Mouse (Mus musculus): ENCODE measurements at regions not wholly inside any gene's neighbourhood (a gene's known extent, or its start where the extent isn't known, plus 50 kb on each side); places are given as distances from the start of the nearest gene placed in this dataset.

GRCm38 (mm10) chr17:84895526-84895925 lies 61.0 kb upstream of the Ppm1b start:
- Histone ChIP-seq H3K4me3 (no peak overlapping the region), H3K27ac (no peak overlapping the region), H3K9me3 (replicated peaks) (no peaks in the 10 kb centered on the region), H3K36me3 (no peaks in the 10 kb centered on the region), H3K27me3 (ENCODE audit: low read depth, poor library complexity, severe bottlenecking) (no peaks in the 10 kb centered on the region), H3K4me1 (no peaks in the 10 kb centered on the region)
- DNase-seq (ENCODE audit: low spot score) = no peak
- 89% methylated on average over 3 of the region's 3 CpGs for WGBS

GRCm38 (mm10) chr17:84896572-84896971 lies 60.0 kb upstream of the Ppm1b start:
- 92% methylated on average over 5 of the region's 5 CpGs for WGBS
- no peak overlapping the region for H3K27ac ChIP-seq
- no peaks in the 10 kb centered on the region for H3K9me3 ChIP-seq (replicated peaks)
- no peaks in the 10 kb centered on the region for H3K4me1 ChIP-seq
- H3K36me3 ChIP-seq = no peaks in the 10 kb centered on the region
- no peaks in the 10 kb centered on the region for H3K27me3 ChIP-seq (ENCODE audit: low read depth, poor library complexity, severe bottlenecking)
- no peak for DNase-seq (ENCODE audit: low spot score)
- H3K4me3 ChIP-seq = no peak overlapping the region

GRCm38 (mm10) chr17:84898407-84898806 lies 58.1 kb upstream of the Ppm1b start:
- H3K4me3 ChIP-seq = no peak overlapping the region
- no peak for DNase-seq (ENCODE audit: low spot score)

GRCm38 (mm10) chr17:84903625-84904337 lies 52.8 kb upstream of the Ppm1b start:
- no peaks in the 10 kb centered on the region for H3K9me3 ChIP-seq (replicated peaks)
- no peak for DNase-seq (ENCODE audit: low spot score)
- no peaks in the 10 kb centered on the region for H3K4me1 ChIP-seq
- no peaks in the 10 kb centered on the region for H3K36me3 ChIP-seq
- H3K27ac ChIP-seq = no peak overlapping the region
- whole genome bisulfite sequencing = 87% methylated on average over 9 of the region's 9 CpGs
- no peaks in the 10 kb centered on the region for H3K27me3 ChIP-seq (ENCODE audit: low read depth, poor library complexity, severe bottlenecking)
- H3K4me3 ChIP-seq = no peak overlapping the region

More at GRCm38 (mm10) chr17:84898407-84898806, 58.1 kb upstream of the Ppm1b start:
- Histone ChIP-seq H3K4me1 (no peaks in the 10 kb centered on the region), H3K36me3 (no peaks in the 10 kb centered on the region), H3K27me3 (ENCODE audit: low read depth, poor library complexity, severe bottlenecking) (no peaks in the 10 kb centered on the region), H3K9me3 (replicated peaks) (no peaks in the 10 kb centered on the region), H3K27ac (no peak overlapping the region)
- 94% methylated on average over 4 of the region's 4 CpGs for WGBS

All from limb, embryonic 10.5 days (tissue).